Mouse (Mus musculus): Measurements from ENCODE around the gene Itprip.

The Itprip gene

DNA sequence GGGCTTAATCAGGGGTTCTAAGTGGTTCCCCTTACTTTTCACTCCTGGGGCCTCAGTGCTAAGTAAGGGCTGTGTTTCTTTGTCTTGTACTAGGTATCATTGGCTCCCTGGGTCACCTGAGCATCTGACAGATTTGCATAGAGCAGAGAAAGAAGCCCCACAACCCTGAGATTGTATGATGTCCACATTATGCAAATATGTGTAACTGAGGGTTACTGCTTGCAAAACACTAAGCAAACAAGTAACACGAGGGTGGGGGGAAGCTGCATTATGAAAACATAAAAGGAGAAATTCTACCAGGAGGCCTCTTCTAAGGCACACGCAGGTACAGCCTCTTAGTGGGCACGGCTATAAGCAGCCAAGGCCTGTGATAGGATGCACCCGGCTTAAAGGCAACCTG lies 3.8 kb downstream of the Itprip start:
- DNase-seq (ENCODE audit: low read depth, low spot score): no peak

DNA sequence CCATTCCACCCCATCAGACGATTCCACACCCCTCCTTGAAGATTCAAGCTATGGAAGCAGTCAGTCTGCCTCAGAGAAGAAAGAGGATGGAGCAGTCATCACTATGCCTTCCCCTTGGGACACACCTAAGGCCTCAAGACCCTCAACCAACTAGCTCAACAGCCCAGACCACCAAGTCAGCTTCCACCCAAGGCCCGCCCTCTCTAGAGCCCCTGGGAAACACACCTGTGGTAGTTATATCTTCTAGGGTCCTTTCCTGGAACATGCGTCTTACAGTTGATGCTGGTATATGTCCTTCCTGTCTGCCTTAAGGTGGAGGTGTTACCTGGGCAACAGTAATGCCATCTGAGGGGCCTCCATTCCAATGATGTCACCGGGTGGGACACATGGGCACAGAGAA lies 4.9 kb downstream of the Itprip start:
- DNase-seq (ENCODE audit: low read depth, low spot score): no peak

DNA sequence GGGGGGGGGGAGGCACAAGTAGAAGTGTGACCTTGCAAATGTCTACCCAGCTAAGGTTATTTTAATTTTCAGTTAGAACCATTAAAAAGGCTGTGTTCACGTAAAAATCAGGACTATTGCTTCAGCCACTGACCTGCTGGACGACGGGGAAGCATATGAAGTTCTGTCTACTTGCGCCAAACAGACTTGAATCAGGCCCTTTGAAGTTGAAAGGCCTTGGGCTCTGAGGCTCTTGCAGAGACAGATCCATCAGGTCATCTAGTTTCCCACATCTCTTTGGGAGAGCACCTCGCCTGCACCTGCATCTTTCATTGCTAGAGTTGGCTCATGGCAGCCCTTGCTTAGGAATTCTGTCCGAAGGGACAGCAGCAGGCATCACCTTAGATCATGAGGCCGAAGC lies 5.8 kb downstream of the Itprip start:
- no peak for DNase-seq (ENCODE audit: low read depth, low spot score)

DNA sequence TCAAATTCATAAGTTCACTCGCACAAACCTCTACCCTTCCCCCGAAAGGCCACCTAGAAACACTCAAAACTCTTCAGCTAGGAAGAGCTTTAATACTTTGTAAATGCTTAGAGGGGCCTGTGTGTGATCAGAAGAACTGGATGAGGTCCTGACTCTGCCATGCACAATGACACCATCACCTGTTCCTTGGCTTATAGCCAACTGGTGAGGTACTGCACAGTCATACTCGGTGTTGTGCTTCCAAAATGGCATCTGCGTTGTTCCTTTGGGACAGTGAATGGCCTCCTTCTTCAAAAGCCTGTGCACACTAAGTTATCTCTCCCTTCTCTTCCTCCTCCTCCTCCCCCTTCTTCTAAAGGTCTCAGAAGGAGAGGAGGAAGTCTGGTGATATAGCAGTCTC lies 8.3 kb downstream of the Itprip start:
- DNase-seq (ENCODE audit: low read depth, low spot score): no peak

DNA sequence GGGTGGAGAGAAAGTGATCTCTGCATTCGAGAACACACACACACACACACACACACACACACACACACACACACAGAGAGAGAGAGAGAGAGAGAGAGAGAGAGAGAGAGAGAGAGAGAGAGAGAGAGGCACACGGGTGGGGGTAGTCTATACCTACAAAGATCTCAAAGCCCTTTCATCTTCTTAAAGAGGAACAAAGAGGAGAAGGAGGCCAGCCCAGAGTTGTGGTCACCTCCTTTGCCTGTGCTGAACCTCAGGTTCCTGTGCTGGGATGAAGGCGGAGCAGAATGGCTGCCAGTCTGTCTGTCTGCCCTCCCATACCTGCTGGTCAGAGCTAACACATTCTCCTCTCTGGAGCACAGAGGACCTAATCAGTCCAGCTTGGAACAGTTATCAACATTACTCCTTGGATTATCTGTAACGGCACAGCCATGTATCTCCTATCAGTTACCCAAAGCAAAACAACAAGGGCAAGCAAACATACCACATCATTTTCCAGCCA lies 8.9 kb downstream of the Itprip start:
- DNase-seq (ENCODE audit: low read depth, low spot score): no peak

DNA sequence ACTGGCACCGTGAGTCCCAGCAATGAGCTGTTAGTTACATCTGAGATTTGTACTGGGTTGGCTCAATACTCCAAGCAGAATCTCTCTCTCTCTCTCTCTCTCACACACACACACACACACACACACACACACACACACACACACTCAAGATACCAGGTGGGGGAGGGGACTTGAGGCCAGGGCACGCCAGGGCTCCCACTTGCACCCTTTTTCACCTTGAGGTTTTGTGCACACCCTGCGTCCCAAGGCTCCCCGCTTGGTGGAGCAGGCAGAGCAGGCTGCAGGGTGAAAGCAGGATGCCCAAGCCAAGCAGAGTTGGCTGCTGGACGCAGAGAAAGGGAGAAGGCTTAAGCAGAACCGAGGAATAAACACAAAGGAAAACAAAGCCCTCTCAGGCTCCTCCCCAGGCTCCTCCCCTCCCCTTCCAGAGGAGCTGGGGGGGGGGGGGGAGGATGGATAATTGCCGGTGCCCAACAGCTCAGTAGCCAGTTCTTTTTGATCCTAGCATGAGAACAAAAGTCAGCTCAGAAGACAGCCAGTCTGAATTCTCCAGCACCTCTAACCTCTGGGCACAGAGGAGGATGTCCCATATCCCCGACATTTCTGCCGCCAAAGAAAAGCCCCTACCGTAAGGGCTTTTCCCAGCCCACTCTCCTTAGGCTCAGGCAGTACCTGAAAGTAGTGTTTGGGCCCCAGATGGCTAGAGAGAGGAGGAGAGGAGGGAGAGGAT lies 9.5 kb downstream of the Itprip start:
- DNase-seq (ENCODE audit: low read depth, low spot score): peak; percentile 35

DNA sequence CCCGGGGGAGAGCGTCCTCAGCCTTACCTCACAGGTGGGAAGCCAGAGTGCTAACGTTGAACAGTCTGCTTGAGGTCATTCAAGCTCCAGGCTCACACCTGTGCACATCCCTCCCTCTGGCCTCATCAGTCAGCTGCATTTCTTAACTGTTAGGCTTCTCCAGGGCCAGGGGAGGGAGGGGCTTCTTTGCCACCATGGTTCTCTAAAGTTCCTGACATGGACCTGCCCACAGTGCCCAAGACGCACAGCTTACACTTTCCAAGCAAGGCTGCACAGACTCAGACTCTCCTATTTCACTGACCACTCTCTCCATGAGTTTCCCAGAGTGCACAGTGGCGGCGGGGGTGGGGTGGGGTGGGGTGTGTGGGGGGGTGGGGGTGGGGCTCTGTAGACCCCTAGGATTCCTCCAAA lies 10.1 kb downstream of the Itprip start:
- no peak for DNase-seq (ENCODE audit: low read depth, low spot score)

DNA sequence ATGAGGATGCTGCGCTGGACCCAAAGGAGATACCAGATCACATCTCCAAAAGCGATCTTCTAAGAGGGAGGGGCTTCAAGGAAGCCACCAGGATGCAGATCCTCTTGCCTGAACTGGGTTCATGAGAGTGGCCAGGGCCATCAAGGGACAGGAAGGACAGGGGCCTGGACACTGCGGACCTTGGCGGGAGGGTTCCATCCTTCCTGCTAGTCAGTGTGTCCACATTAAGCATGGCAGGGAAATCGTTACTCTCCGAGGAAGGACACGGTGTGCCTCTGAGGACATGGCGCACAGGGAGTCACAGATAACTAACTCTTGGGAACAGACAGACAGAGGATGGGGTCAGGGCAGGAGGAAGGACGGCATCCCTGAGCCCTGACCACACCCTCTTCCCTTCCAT lies 11.5 kb downstream of the Itprip start:
- no peak for DNase-seq (ENCODE audit: low read depth, low spot score)

DNA sequence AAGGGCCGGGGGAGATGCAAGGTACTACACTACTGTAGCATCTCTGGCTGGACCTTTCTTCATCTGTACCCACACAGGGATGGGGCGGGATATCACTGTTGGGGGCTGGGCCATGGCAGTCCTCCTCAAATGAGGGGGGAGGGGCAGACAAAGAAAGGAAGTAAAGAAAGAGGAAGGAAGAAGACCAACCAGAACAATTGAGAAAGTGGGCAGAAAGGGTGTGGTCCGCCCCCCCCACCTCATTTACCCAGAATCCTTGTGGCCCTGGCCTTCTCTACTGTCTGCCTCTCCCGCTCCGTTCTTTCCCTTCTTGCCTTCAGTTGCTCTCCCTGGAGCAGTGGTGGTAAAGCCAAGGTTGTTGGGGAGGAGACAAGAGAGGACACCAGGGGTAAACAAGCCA lies 13.5 kb downstream of the Itprip start:
- no peak for DNase-seq (ENCODE audit: low read depth, low spot score)

DNA sequence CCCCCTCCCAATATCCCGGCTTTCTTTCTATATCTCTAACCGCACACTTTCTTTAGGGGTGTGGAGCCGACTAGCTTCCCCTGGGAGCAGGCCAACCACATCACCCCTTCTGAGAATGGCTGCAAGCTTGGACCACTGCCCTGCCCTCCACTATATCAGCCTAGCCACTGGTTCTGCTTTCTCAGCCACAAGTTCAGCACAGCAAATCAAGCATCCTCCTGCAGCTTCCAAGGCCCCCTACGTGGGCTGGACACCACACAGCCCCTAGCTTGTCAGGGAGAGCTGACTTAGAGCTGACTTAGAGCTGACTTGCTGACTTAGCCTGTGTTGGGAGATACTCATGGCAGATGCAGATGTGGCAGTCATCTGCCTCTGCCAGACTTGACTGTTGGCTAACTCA lies 14.0 kb downstream of the Itprip start:
- no peak for DNase-seq (ENCODE audit: low read depth, low spot score)

DNA sequence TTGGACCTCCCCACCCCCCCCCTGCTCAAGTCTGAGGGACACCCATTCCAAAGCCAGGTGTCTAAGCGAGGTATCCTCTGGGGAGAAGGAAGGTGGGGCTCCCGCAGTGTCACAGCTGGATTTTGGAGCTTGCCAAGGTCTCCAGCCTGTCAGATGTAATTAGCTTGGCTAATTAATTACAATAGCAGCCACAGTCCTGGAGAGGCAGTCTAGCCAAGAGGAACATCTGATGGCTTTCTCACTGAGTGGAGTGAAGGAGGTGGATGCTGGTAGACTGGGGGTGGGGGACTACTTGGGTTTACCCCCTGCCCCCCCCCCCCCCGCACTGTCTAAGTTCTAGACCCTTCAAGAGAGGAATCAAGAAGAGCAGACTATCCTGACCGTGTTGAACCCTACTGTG lies 15.4 kb downstream of the Itprip start:
- DNase-seq (ENCODE audit: low read depth, low spot score): no peak

DNA sequence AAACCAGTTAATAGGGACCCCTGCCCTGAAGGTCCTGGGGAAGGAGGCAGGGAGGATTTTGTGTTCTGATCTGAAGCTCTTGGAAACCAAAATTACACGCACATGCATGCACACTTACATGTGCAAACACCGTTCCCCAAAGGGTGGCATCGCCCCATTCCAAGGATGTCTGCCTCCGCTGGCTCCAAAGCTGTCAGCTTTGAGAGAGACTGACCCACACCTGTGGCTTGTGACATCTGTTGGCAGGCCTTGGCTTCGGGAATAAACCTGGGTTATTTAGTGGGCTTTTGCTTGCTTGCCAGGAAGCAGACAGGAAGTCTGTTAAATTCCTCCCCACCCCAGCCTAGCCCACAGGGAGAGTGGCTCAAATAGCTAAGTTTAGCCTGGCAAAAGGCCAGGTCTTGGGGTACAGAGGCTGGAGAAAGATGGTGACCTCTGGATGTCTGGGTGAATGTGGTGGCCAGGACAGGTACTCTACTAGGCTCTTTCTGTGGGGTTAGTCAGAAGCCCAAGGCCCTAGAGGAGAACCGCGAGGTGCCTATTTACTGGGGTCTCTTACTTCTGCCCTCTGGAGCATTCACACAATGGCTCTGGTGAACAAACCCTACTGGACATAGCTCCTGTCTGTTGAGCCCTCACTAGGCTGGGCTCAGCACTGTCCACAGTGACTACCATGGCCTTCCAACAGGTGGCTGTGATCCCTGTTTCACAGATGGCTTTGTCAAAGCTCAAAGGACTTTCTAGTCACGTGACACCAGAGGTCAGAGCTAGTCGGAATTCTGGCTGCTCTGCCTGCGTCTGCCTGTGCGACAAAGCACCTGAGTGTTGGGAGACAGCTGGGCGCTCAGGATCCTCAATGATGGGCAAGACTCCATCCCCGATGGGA lies 16.5 kb downstream of the Itprip start:
- peak; percentile 38 for DNase-seq (ENCODE audit: low read depth, low spot score)

DNA sequence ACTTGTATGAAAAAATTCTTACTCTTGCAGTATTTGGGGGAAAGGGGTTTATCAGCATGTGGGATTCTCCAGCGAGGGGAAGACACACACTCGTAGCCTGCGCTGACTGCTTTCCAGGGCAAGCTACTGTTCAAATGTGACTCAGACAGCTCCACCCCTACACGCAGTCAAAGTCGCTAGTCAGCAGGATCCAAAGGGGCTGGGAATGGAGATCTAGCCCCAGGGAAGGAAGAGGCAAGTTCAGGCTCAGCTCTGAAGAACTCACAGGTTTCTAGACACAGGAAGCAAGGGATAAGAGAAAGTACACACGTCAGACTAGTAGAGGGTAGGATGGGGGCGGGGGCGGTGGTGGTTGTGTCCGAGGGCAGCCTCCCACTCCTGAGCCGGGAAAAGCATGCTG lies 18.5 kb downstream of the Itprip start:
- DNase-seq (ENCODE audit: low read depth, low spot score): no peak

DNA sequence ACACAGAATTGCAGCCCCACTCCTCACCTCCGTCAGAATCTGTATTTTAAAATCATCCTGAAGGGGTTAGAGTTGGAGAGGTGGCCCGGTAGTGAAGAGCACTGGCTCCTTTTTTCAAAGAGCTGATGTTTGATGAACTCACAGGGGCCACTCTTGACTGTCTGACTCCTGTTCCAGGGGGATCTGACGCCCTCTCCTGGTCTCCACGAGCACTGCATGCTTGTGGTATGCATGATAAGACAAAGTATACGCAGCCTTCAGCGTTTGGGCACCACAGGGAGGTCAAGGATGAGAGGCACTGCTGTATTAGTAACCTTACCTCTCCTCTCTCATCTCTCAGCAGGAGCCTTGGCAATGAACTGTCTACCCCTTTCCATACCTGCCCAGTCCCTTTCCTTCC lies 19.1 kb downstream of the Itprip start:
- peak; percentile 46 for DNase-seq (ENCODE audit: low read depth, low spot score)

DNA sequence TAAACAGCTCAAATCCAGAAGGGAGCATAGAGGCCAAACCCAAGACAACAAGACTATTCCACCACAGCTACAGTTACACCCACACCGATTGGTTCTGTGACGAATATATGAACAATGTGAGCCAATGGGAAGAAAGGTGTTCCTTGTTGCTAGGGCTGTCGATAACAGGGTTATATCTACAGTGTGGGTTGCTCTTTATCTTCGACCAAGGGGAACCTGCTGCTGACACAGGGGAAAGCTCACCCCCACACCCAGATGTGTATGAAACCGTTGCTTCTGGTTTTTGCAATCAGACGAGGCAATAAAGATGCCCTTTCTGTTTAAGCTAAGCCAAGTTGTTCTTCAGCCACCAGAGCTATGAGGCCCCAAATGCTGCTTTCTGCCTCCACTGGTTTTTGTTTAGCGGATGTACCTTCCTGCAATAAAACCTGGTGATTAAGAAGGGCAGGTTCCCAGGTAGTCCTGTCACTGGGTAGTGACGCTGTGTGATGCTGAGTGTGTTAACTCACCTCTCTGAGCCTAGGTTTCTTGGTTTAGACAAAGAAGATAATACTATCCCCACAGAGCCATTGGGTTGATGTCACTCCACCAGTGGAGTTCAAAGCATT lies 20.5 kb downstream of the Itprip start:
- DNase-seq (ENCODE audit: low read depth, low spot score): no peak

DNA sequence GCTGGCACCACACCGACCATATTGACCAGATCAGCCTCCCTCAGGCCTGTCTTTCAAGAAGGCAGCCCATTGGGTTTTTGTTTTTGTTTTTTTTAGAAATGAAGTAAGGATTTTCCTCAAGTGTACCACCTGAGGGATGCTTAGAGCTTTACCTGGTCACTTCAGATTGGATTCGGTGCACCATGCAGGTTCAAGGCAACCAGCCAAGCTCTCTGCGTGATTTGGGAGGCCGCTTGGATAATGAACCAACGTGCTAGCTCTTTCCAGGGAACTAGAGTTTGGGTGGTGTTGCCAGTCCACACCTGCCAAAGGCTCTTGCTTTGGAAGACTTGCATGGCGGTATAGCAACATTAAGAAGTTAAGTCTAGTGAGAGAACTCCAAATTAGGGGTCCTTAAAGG lies 26.0 kb downstream of the Itprip start:
- DNase-seq (ENCODE audit: low read depth, low spot score): no peak

DNA sequence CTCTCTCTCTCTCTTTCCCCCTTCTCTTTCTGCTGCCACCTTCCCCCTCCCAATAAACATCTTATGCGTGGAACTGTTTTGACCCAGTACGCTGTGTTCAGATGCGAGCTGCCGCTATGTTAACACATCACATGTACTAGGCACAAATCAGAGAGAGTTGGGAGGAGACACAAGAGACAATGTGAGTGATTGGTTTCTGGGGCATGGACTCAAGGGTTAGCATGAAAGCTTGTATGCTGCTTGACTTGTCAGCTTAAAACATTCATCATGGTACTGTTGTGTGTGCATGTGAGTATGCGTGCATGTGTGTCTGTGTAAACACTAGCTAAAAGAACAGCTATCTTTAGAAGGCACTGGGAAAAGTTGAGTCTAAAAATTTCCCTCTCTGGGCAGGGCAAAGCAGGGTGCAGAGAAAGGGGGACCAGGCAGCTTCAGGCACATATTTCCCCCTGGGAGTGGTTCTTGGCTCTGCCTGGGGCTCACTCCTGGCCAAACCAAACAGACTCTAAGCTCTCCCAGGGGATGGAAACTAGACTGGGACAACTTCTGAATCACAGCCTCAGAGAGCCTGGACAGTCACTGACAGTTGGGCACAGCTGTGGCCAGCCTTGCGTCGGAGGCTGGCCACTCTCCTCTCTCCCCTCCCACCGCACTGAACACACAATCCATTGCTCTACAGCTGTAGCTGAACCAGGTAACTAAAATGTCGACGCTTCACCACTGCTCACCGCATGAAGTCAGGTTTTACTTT lies 27.4 kb downstream of the Itprip start:
- no peak for DNase-seq (ENCODE audit: low read depth, low spot score)

DNA sequence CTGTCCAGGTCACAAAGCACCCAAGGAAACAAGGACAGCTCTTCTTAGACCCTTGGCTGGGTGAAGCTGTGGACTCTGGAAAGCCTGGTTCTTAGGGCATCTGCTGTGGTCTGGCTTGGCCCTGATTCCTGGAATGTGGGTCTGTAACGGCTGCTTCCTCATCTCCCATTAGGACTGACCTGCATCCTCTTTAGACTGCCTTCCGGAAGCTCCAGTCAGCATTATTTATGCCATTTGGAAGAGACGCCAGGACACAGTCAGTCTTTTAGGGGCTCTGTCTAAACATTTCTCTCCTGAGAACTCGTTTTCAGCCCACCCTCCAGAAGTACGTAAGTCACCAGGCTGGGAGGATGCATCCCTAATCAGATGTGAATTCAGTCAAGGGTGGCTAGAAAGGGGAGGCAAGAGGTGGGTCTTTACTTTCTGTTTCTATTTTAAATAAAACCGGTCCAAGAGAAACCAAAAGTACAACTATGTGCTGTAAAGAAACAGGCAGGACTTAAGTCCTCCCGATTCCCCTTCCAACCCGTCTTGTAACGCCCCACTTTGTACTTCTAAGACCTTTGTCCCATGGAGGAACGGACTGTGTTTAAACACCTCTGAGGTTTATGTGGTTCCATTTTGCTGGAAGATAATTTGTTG lies 28.5 kb downstream of the Itprip start:
- no peak for DNase-seq (ENCODE audit: low read depth, low spot score)

DNA sequence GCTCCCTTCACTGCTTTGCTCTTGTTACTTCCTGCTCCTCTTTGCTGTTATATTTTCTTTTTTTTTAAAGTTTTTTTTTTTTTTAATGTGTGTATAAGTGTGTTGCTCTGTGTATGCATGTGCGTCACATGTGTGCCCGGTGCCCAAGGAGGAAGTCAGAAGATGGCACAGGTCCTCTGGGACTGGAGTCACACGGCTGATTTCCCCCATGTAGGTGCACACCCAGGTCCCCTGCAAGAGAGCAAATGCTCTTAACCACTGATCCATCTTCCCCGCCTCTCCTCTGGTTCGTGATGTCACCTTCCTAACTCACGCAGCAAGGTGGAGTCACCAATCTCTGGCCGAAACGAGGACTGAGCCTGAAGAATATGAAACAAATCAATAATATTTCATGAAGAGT lies 31.1 kb downstream of the Itprip start:
- no peak for DNase-seq (ENCODE audit: low read depth, low spot score)

DNA sequence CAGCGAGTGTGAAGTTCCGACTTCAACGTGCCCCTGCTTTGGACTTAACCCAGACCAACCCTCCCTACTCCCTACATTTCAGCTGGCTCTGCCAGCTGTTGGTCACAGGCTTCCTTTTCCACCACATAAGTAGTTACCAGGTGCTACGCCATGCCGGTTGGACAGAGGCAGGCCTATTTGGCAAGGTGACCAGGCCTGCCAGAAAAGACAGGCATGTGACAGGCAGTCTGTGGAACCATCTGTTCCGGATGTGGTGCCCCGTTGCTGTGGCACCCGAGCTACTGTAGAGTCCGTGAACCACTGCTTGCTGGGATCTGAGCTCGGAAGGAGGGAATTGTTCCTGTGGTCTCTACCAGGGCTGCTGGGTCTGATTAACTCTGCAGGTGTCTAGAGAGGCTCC lies 31.7 kb downstream of the Itprip start:
- DNase-seq (ENCODE audit: low read depth, low spot score): no peak

DNA sequence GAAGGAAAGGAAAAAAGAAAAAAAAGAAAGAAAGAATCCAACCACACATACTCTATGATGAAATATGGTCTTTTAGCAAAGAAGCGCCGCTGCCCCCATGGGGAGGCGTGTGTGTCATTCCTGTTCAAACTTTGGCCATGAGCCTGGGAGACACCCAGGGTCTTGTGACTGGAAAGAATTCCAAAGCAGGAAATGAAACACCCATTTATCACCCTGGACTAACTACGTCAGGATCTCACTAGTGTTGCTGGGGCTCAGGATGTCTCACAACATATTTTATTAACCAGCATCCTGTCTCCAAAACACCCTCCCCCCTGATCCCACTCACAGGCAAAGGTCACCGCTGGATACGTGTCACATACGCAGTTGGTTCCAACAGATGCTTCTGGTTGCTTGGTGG lies 32.5 kb downstream of the Itprip start:
- DNase-seq (ENCODE audit: low read depth, low spot score): no peak
